Mouse (Mus musculus) lung, postnatal 0 days (tissue): Measurements from ENCODE around the gene Mthfd1l. TPM values are rescaled to one million over a fixed set of nuclear protein-coding genes. Genes with fewer than 3 reads are reported as not detected.
"Not testable (repeated sequence)": the region's sequence is repeated elsewhere in the genome, so short reads cannot be mapped to it uniquely, and the experiment has no call there.

ENCODE experiments used
- ATAC-seq: fragments of 200-750 bp; cut with Nextera tagmentation; 2 replicates; pipeline ENCODE4 v1.8.0; 2017; ENCODE audit warnings: moderate library complexity
- DNase-seq: peaks from one replicate; pipeline ENCODE4 v3.0.0-alpha.2; 2016; ENCODE audit warnings: low spot score
- H3K27ac ChIP-seq: fragments of 300-500 bp; sonication (generic); 2 replicates; pipeline ENCODE4 v1.5.1; 2014; ENCODE audit warnings: antibody characterized with exemption, mild to moderate bottlenecking, low read length, mixed read lengths
- H3K27me3 ChIP-seq: fragments of 300-500 bp; sonication (generic); replicated peaks from 2 replicates; pipeline ENCODE4 v1.6.1; 2014; ENCODE audit warnings: low read length, mixed read lengths; ENCODE audit not compliant: insufficient read depth
- H3K36me3 ChIP-seq: fragments of 300-500 bp; sonication (generic); 2 replicates; pipeline ENCODE4 v1.6.1; 2014; ENCODE audit warnings: low read length, mixed read lengths; ENCODE audit not compliant: insufficient read depth
- H3K4me1 ChIP-seq: fragments of 300-500 bp; sonication (generic); 2 replicates; pipeline ENCODE4 v1.6.1; 2014; ENCODE audit warnings: antibody characterized with exemption, low read depth, low read length, mixed read lengths; ENCODE audit not compliant: insufficient read depth
- H3K4me2 ChIP-seq: fragments of 300-500 bp; sonication (generic); replicated peaks from 2 replicates; pipeline ENCODE4 v1.6.1; 2014; ENCODE audit warnings: low read depth, mild to moderate bottlenecking, low read length, moderate library complexity, mixed read lengths
- H3K4me3 ChIP-seq: fragments of 300-500 bp; sonication (generic); 2 replicates; pipeline ENCODE4 v1.5.1; 2014; ENCODE audit warnings: low read depth, low read length
- H3K9ac ChIP-seq: fragments of 300-500 bp; sonication (generic); replicated peaks from 2 replicates; pipeline ENCODE4 v1.6.1; 2014; ENCODE audit warnings: low read depth, mild to moderate bottlenecking
- H3K9me3 ChIP-seq: fragments of 300-500 bp; sonication (generic); 2 replicates; pipeline ENCODE4 v1.6.1; 2016; ENCODE audit warnings: low read length, mixed read lengths
- CTCF ChIP-seq: IDR thresholded peaks from 2 replicates; pipeline ENCODE4 v1.5.1; 2016; ENCODE audit warnings: antibody characterized with exemption, mild to moderate bottlenecking
- EP300 ChIP-seq: IDR thresholded peaks from 2 replicates; pipeline ENCODE4 v1.6.1; 2016; ENCODE audit warnings: antibody characterized with exemption, mild to moderate bottlenecking, control low read depth
- WGBS: fragments of 180-500 bp; shearing (Covaris S2); extraction: QIAGEN DNeasy Blood & Tissue Kit; methylation state at CpG from one replicate; pipeline ENCODE4 v1.1.7; 2014; 5-methylcytosine and 5-hydroxymethylcytosine counted together
- polyA plus RNA-seq: library from polyadenylated mRNA; unstranded; fragments of >200 nt; fragmentation: Nextera tagmentation; extraction: Ambion mirVana; gene quantifications from 2 replicates; pipeline ENCODE4 v1.2.1, GENCODE M21; 2015

Mthfd1l gene
- polyA plus RNA-seq, 1 experiment from 2014 or later, result 3.7 TPM

GRCm38 (mm10) chr10:4117091-4117490 lies 144.2 kb downstream of the Mthfd1l start:
- TF ChIP-seq EP300, result no peak
- no peak for TF ChIP-seq CTCF
- Histone ChIP-seq H3K9ac (no peak overlapping the region), H3K4me3 (no peak overlapping the region), H3K27ac (peak overlapping the region; percentile 63), H3K27me3 (no peaks in the 10 kb centered on the region), H3K36me3 (no peaks in the 10 kb centered on the region), H3K9me3 (no peaks in the 10 kb centered on the region), H3K4me1 (peaks cover 17% of the 10 kb centered on the region), H3K4me2 (no peak overlapping the region)
- ATAC-seq, result peak; percentile 59
- 13% methylated on average over 7 of the region's 7 CpGs for WGBS
- DNase-seq, result no peak

GRCm38 (mm10) chr10:4119287-4119686 lies 146.4 kb downstream of the Mthfd1l start:
- peaks cover 6% of the 10 kb centered on the region for H3K4me1 ChIP-seq
- no peaks in the 10 kb centered on the region for H3K9me3 ChIP-seq
- DNase-seq (no peak), ATAC-seq (no peak)
- H3K9ac ChIP-seq, result no peak overlapping the region
- TF ChIP-seq EP300 (no peak), CTCF (no peak)
- no peaks in the 10 kb centered on the region for H3K27me3 ChIP-seq
- no peak overlapping the region for H3K4me2 ChIP-seq
- H3K27ac ChIP-seq, result no peak overlapping the region
- H3K4me3 ChIP-seq, result no peak overlapping the region
- H3K36me3 ChIP-seq, result no peaks in the 10 kb centered on the region
- 80% methylated on average over 4 of the region's 4 CpGs for WGBS

- DNase-seq (peak; percentile 88), ATAC-seq (peak; percentile 81)
- Histone ChIP-seq H3K9me3 (no peaks in the 10 kb centered on the region), H3K4me2 (no peak overlapping the region), H3K27me3 (no peaks in the 10 kb centered on the region), H3K9ac (no peak overlapping the region), H3K27ac (peak overlapping the region; percentile 22; the same call in 1 of the 2 replicates), H3K4me1 (peaks cover 6% of the 10 kb centered on the region), H3K36me3 (no peaks in the 10 kb centered on the region), H3K4me3 (no peak overlapping the region)
- WGBS, result 29% methylated on average over 10 of the region's 10 CpGs
- TF ChIP-seq CTCF (peak; percentile 26; the same call in 1 of the 2 replicates), EP300 (no peak)
Measured at GRCm38 (mm10) chr10:4120708-4121107, 147.8 kb downstream of the Mthfd1l start.

- Histone ChIP-seq H3K4me3 (no peak overlapping the region), H3K4me1 (peaks cover 7% of the 10 kb centered on the region), H3K27ac (peak overlapping the region; percentile 22; the same call in 1 of the 2 replicates), H3K4me2 (no peak overlapping the region), H3K9ac (no peak overlapping the region), H3K27me3 (no peaks in the 10 kb centered on the region), H3K9me3 (no peaks in the 10 kb centered on the region), H3K36me3 (no peaks in the 10 kb centered on the region)
- DNase-seq (no peak), ATAC-seq (peak; percentile 27; the same call in 1 of the 2 replicates)
- TF ChIP-seq EP300 (peak; percentile 19; the same call in 1 of the 2 replicates), CTCF (no peak)
- WGBS, result 72% methylated on average over 1 of the region's 1 CpGs
Measured at GRCm38 (mm10) chr10:4121197-4121596, 148.3 kb downstream of the Mthfd1l start.

GRCm38 (mm10) chr10:4123280-4123945 lies 150.5 kb downstream of the Mthfd1l start:
- peak; percentile 46 for ATAC-seq
- not testable (repeated sequence) for DNase-seq, H3K27ac ChIP-seq, H3K36me3 ChIP-seq, H3K27me3 ChIP-seq, H3K9me3 ChIP-seq, H3K4me3 ChIP-seq, H3K4me2 ChIP-seq, H3K9ac ChIP-seq
- 0 out of 2 replicates have a peak, but pooled peaks have one; percentile 12 for TF ChIP-seq EP300
- peaks cover 13% of the 10 kb centered on the region for H3K4me1 ChIP-seq
- WGBS, result 61% methylated on average over 7 of the region's 7 CpGs

GRCm38 (mm10) chr10:4124148-4124547 lies 151.2 kb downstream of the Mthfd1l start:
- DNase-seq, result no peak
- Histone ChIP-seq H3K9me3 (no peaks in the 10 kb centered on the region), H3K4me2 (no peak overlapping the region), H3K27ac (no peak overlapping the region), H3K9ac (no peak overlapping the region), H3K27me3 (no peaks in the 10 kb centered on the region), H3K36me3 (no peaks in the 10 kb centered on the region), H3K4me3 (no peak overlapping the region), H3K4me1 (peaks cover 13% of the 10 kb centered on the region)
- WGBS, result 55% methylated on average over 1 of the region's 1 CpGs
- no peak for ATAC-seq
- TF ChIP-seq CTCF (no peak), EP300 (no peak)
